Mouse (Mus musculus) heart, embryonic 12.5 days (tissue): ENCODE results near the gene Hist1h2ab. TPM values are rescaled to one million over a fixed set of nuclear protein-coding genes. Genes with fewer than 3 reads are reported as not detected.

Experiments used
- ATAC-seq: fragments of 200-750 bp; cut with Nextera tagmentation; 2 replicates; pipeline ENCODE4 v1.8.0; 2017; ENCODE audit warnings: moderate TSS enrichment, moderate library complexity; ENCODE audit not compliant: insufficient number of reproducible peaks, low FRiP score
- H3K27ac ChIP-seq: fragments of 300-500 bp; sonication (generic); 2 replicates; pipeline ENCODE4 v1.5.1; 2016; ENCODE audit warnings: mild to moderate bottlenecking, moderate library complexity; ENCODE audit not compliant: poor library complexity, severe bottlenecking
- H3K27me3 ChIP-seq: fragments of 300-500 bp; sonication (generic); replicated peaks from 2 replicates; pipeline ENCODE4 v1.6.1; 2016; ENCODE audit warnings: mild to moderate bottlenecking, moderate library complexity
- H3K36me3 ChIP-seq: fragments of 300-500 bp; sonication (generic); 2 replicates; pipeline ENCODE4 v1.6.1; 2016; ENCODE audit warnings: mild to moderate bottlenecking, moderate library complexity
- H3K4me1 ChIP-seq: fragments of 300-500 bp; sonication (generic); replicated peaks from 2 replicates; pipeline ENCODE4 v1.6.1; 2016; ENCODE audit warnings: mild to moderate bottlenecking
- H3K4me2 ChIP-seq: fragments of 300-500 bp; sonication (generic); 2 replicates; pipeline ENCODE4 v1.6.1; 2016; ENCODE audit warnings: mild to moderate bottlenecking, moderate library complexity
- H3K4me3 ChIP-seq: fragments of 300-500 bp; sonication (generic); 2 replicates; pipeline ENCODE4 v1.5.1; 2016; ENCODE audit warnings: mild to moderate bottlenecking
- H3K9ac ChIP-seq: fragments of 300-500 bp; sonication (generic); 2 replicates; pipeline ENCODE4 v1.6.1; 2016; ENCODE audit warnings: mild to moderate bottlenecking, moderate library complexity
- H3K9me3 ChIP-seq: fragments of 300-500 bp; sonication (generic); replicated peaks from 2 replicates; pipeline ENCODE4 v1.6.1; 2016; ENCODE audit warnings: mild to moderate bottlenecking, moderate library complexity
- WGBS: fragments of 180-500 bp; shearing (Covaris S2); methylation state at CpG from one replicate; pipeline ENCODE4 v1.1.7; 2016; 5-methylcytosine and 5-hydroxymethylcytosine counted together
- polyA plus RNA-seq: library from polyadenylated mRNA; unstranded; fragments of >200 nt; fragmentation: Nextera tagmentation; extraction: Ambion mirVana; gene quantifications from 2 replicates; pipeline ENCODE4 v1.2.1, GENCODE M21; 2016

Gene Hist1h2ab
- polyA plus RNA-seq, 1 experiment from 2014 or later = 16.7 TPM

- H3K9ac ChIP-seq = peak within 1 kb of the TSS; percentile 96
- H3K4me3 ChIP-seq = peak within 1 kb of the TSS; percentile 68
- H3K36me3 ChIP-seq = no peaks in the 10 kb centered on the region
- WGBS = 0% methylated on average over 38 of the region's 38 CpGs
- H3K27ac ChIP-seq = peak within 1 kb of the TSS; percentile 100
- no peaks in the 10 kb centered on the region for H3K9me3 ChIP-seq
- H3K27me3 ChIP-seq = no peaks in the 10 kb centered on the region
- ATAC-seq = peak; percentile 94
- peak within 1 kb of the TSS; percentile 96 for H3K4me2 ChIP-seq
- H3K4me1 ChIP-seq = peaks cover 7% of the 10 kb centered on the region
Measured at GRCm38 (mm10) chr13:23738677-23739068, 12.3 kb upstream of the Hist1h2ab start, which contains the start of gene Hist1h1c. TSS of gene Hist1h1c (plus strand) at chr13:23738808.

GRCm38 (mm10) chr13:23739069-23739921, 11.6 kb upstream of the Hist1h2ab start:
- ATAC-seq = peak; percentile 86
- Histone ChIP-seq H3K4me2 (peak overlapping the region; percentile 96), H3K36me3 (no peaks in the 10 kb centered on the region), H3K9ac (peak overlapping the region; percentile 96), H3K27me3 (no peaks in the 10 kb centered on the region), H3K27ac (peak overlapping the region; percentile 100), H3K4me3 (peak overlapping the region; percentile 68), H3K9me3 (no peaks in the 10 kb centered on the region), H3K4me1 (peaks cover 7% of the 10 kb centered on the region)
- 0% methylated on average over 39 of the region's 39 CpGs for WGBS

- Histone ChIP-seq H3K4me2 (peak overlapping the region; percentile 96), H3K9me3 (no peaks in the 10 kb centered on the region), H3K9ac (peak overlapping the region; percentile 96), H3K27ac (peak overlapping the region; percentile 100), H3K36me3 (no peaks in the 10 kb centered on the region), H3K27me3 (no peaks in the 10 kb centered on the region), H3K4me3 (peak overlapping the region; percentile 68), H3K4me1 (peaks cover 7% of the 10 kb centered on the region)
- WGBS = under 1% methylated on average over 14 of the region's 14 CpGs
- no peak; the same call in 1 of the 2 replicates for ATAC-seq
Measured at GRCm38 (mm10) chr13:23739922-23740252, 11.0 kb upstream of the Hist1h2ab start.

DNA sequence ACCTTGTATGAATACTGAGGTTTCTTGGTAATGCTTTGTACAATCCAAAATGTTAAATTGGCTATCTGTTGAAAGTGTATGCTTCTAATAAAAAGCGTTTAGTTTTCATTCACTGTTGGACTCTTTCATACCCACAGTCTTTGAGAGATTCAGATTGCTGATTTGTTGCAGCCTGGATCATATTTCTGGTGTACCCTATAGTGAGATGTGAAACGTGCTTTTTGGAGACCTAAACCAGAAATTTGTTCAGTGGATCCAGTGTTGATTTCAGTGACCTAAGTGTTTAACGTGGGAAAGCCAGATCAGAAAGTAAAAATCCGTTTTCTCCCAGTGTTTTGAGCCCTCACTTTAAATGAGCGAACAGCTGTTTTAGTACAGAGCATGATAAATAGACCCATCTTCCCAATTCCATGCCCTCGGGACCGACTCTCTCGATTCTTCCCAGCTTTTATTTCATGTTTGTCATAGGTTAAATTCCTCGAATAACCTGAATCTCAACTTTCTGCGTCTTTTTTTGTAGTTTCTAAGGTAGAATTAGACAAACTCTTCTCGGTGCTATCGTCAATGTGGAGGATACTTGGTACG, 10.6 kb upstream of the Hist1h2ab start:
- peaks cover 7% of the 10 kb centered on the region for H3K4me1 ChIP-seq
- no peaks in the 10 kb centered on the region for H3K9me3 ChIP-seq
- peak overlapping the region; percentile 68 for H3K4me3 ChIP-seq
- H3K4me2 ChIP-seq = peak overlapping the region; percentile 96
- H3K9ac ChIP-seq = peak overlapping the region; percentile 96
- ATAC-seq = no peak
- no peaks in the 10 kb centered on the region for H3K27me3 ChIP-seq
- 31% methylated on average over 13 of the region's 13 CpGs for WGBS
- no peaks in the 10 kb centered on the region for H3K36me3 ChIP-seq
- H3K27ac ChIP-seq = peak overlapping the region; percentile 100

- Histone ChIP-seq H3K36me3 (no peaks in the 10 kb centered on the region), H3K9me3 (no peaks in the 10 kb centered on the region), H3K4me3 (0 out of 2 replicates have a peak overlapping the region, but pooled peaks have one; percentile 4), H3K4me1 (peaks cover 7% of the 10 kb centered on the region), H3K4me2 (peak overlapping the region; percentile 96), H3K27me3 (no peaks in the 10 kb centered on the region), H3K9ac (no peak overlapping the region), H3K27ac (peak overlapping the region; percentile 100; the same call in 1 of the 2 replicates)
- 49% methylated on average over 5 of the region's 5 CpGs for WGBS
- ATAC-seq = no peak
Measured at GRCm38 (mm10) chr13:23740910-23741309, 10.0 kb upstream of the Hist1h2ab start.

GRCm38 (mm10) chr13:23742007-23742406, 8.9 kb upstream of the Hist1h2ab start:
- H3K4me3 ChIP-seq = no peak overlapping the region
- H3K4me2 ChIP-seq = no peak overlapping the region
- no peaks in the 10 kb centered on the region for H3K27me3 ChIP-seq
- no peak overlapping the region for H3K9ac ChIP-seq
- no peaks in the 10 kb centered on the region for H3K9me3 ChIP-seq
- peaks cover 8% of the 10 kb centered on the region for H3K4me1 ChIP-seq
- H3K27ac ChIP-seq = no peak overlapping the region
- no peaks in the 10 kb centered on the region for H3K36me3 ChIP-seq
- ATAC-seq = no peak

GRCm38 (mm10) chr13:23743215-23743614, 7.7 kb upstream of the Hist1h2ab start:
- no peak for ATAC-seq
- WGBS = 83% methylated on average over 5 of the region's 5 CpGs
- Histone ChIP-seq H3K4me1 (peaks cover 12% of the 10 kb centered on the region), H3K9ac (no peak overlapping the region), H3K4me3 (no peak overlapping the region), H3K27me3 (no peaks in the 10 kb centered on the region), H3K9me3 (no peaks in the 10 kb centered on the region), H3K27ac (no peak overlapping the region), H3K36me3 (no peaks in the 10 kb centered on the region), H3K4me2 (no peak overlapping the region)

- Histone ChIP-seq H3K4me3 (no peak overlapping the region), H3K9me3 (no peaks in the 10 kb centered on the region), H3K36me3 (no peaks in the 10 kb centered on the region), H3K4me2 (peak overlapping the region; percentile 69), H3K9ac (no peak overlapping the region), H3K4me1 (peaks cover 16% of the 10 kb centered on the region), H3K27ac (no peak overlapping the region), H3K27me3 (no peaks in the 10 kb centered on the region)
- 35% methylated on average over 4 of the region's 4 CpGs for WGBS
- no peak for ATAC-seq
Measured at GRCm38 (mm10) chr13:23743963-23744362, 7.0 kb upstream of the Hist1h2ab start.

DNA sequence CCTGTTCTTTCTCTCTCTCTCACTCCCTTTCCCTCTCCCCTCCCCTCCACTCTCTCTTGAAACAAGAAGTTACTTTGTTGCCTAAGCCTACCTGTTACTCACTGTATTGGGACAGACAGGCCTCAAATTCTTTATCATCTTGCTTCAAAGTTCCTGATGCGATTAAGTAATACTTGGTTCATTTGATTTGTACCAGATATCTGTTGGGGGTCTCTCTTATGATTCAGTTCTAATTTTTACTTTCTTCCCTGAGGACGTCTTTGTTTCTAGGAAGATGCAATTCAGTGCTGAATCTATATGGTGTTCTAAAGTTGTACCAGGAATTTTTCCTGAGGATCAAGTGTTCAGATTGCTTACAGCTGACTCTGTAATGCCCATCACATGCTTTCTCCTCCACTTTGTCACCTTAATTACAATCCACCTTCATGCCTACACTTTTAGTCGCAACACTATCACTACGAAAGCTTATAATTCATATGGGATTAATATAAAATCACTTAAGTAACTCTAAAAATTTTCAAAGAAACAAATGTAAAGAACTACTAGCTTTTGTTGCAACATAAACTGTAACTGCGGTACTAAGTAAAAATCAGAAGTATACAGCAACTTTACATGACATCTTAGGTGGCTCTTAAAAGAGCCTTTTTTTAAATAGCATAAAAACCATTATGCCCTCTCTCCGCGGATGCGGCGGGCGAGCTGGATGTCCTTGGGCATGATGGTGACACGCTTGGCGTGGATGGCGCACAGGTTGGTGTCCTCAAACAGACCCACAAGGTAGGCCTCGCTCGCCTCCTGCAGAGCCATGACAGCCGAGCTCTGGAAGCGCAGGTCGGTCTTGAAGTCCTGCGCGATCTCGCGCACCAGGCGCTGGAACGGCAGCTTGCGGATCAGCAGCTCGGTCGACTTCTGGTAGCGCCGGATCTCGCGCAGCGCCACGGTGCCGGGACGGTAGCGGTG, 6.2 kb upstream of the Hist1h2ab start:
- no peaks in the 10 kb centered on the region for H3K27me3 ChIP-seq
- H3K27ac ChIP-seq = peak overlapping the region; percentile 73; the same call in 1 of the 2 replicates
- peak overlapping the region; percentile 70 for H3K9ac ChIP-seq
- no peaks in the 10 kb centered on the region for H3K36me3 ChIP-seq
- peaks cover 16% of the 10 kb centered on the region for H3K4me1 ChIP-seq
- no peak for ATAC-seq
- peak overlapping the region; percentile 69 for H3K4me2 ChIP-seq
- no peaks in the 10 kb centered on the region for H3K9me3 ChIP-seq
- WGBS = 3% methylated on average over 18 of the region's 36 CpGs
- peak overlapping the region; percentile 52 for H3K4me3 ChIP-seq

- H3K4me3 ChIP-seq = peak within 1 kb of the TSS; percentile 52
Measured at GRCm38 (mm10) chr13:23745381-23746161, 5.4 kb upstream of the Hist1h2ab start, which contains the start of gene Hist1h3c. TSS of gene Hist1h3c (minus strand) at chr13:23745602.

More at GRCm38 (mm10) chr13:23745381-23746161, 5.4 kb upstream of the Hist1h2ab start, which contains the start of gene Hist1h3c:
- H3K4me2 ChIP-seq = peak within 1 kb of the TSS; percentile 69
- H3K9ac ChIP-seq = peak within 1 kb of the TSS; percentile 75
- H3K36me3 ChIP-seq = no peaks in the 10 kb centered on the region
- H3K4me1 ChIP-seq = peaks cover 16% of the 10 kb centered on the region
- H3K9me3 ChIP-seq = no peaks in the 10 kb centered on the region
- peak; percentile 74 for ATAC-seq
- under 1% methylated on average over 28 of the region's 28 CpGs for WGBS
- H3K27me3 ChIP-seq = no peaks in the 10 kb centered on the region
- peak within 1 kb of the TSS; percentile 100 for H3K27ac ChIP-seq
